Mouse (Mus musculus) limb, embryonic 13.5 days (tissue): ENCODE results near the gene Abca1. TPM values are rescaled to one million over a fixed set of nuclear protein-coding genes. Genes with fewer than 3 reads are reported as not detected.

ENCODE experiments used
- ATAC-seq: fragments of 200-750 bp; cut with Nextera tagmentation; 2 replicates; pipeline ENCODE4 v1.8.0; 2017; ENCODE audit warnings: low read depth, moderate number of reproducible peaks, moderate TSS enrichment; ENCODE audit not compliant: low FRiP score
- H3K27ac ChIP-seq: fragments of 300-500 bp; sonication (generic); 2 replicates; pipeline ENCODE4 v1.5.1; 2015; ENCODE audit warnings: inconsistent platforms, mild to moderate bottlenecking, moderate library complexity
- H3K27me3 ChIP-seq: fragments of 300-500 bp; sonication (generic); 2 replicates; pipeline ENCODE4 v1.6.1; 2015; ENCODE audit warnings: mild to moderate bottlenecking, inconsistent platforms
- H3K36me3 ChIP-seq: fragments of 300-500 bp; sonication (generic); 2 replicates; pipeline ENCODE4 v1.6.1; 2015; ENCODE audit warnings: inconsistent platforms, mild to moderate bottlenecking, moderate library complexity
- H3K4me1 ChIP-seq: fragments of 300-500 bp; sonication (generic); 2 replicates; pipeline ENCODE4 v1.6.1; 2015; ENCODE audit warnings: inconsistent platforms
- H3K4me2 ChIP-seq: fragments of 300-500 bp; sonication (generic); replicated peaks from 2 replicates; pipeline ENCODE4 v1.6.1; 2015; ENCODE audit warnings: inconsistent platforms, mild to moderate bottlenecking, moderate library complexity
- H3K4me3 ChIP-seq: fragments of 300-500 bp; sonication (generic); 2 replicates; pipeline ENCODE4 v1.5.1; 2015; ENCODE audit warnings: moderate library complexity, mild to moderate bottlenecking, inconsistent platforms
- H3K9ac ChIP-seq: fragments of 300-500 bp; sonication (generic); 2 replicates; pipeline ENCODE4 v1.6.1; 2015; ENCODE audit warnings: mild to moderate bottlenecking, inconsistent platforms
- H3K9me3 ChIP-seq: fragments of 300-500 bp; sonication (generic); 2 replicates; pipeline ENCODE4 v1.6.1; 2016; ENCODE audit warnings: inconsistent platforms
- WGBS: fragments of 180-500 bp; shearing (Covaris S2); methylation state at CpG from one replicate; pipeline ENCODE4 v1.1.7; 2015; 5-methylcytosine and 5-hydroxymethylcytosine counted together
- polyA plus RNA-seq: library from polyadenylated mRNA; unstranded; fragments of >200 nt; fragmentation: Nextera tagmentation; extraction: Ambion mirVana; gene quantifications from 2 replicates; pipeline ENCODE4 v1.2.1, GENCODE M21; 2015

Abca1 gene
- polyA plus RNA-seq, 1 experiment from 2014 or later = 7.8 TPM

DNA sequence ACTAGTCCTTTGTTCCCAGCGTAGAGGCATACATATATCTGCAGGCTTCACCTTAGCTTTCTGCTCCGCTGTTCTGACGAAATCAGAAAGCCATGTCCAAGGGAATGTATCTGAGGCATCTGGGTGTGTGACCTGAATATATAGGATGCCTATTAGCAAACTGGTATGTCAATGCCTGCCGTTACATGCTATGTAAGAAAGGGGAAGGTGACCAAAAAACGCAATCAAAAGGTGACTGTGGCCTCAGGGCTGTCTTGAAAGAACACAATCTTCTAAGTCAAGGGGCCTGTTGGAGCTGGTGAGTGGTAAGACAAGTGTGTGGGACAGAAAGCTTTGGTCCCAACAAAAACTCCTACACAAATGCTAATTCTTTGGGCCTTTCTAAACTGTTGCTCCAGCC lies 28.2 kb downstream of the Abca1 start:
- no peak overlapping the region for H3K9ac ChIP-seq
- no peak for ATAC-seq
- H3K4me2 ChIP-seq = no peak overlapping the region
- no peak overlapping the region for H3K4me3 ChIP-seq
- H3K4me1 ChIP-seq = no peaks in the 10 kb centered on the region
- peaks cover 56% of the 10 kb centered on the region for H3K36me3 ChIP-seq
- no peak overlapping the region for H3K27ac ChIP-seq
- no peaks in the 10 kb centered on the region for H3K27me3 ChIP-seq
- WGBS = 86% methylated on average over 5 of the region's 5 CpGs
- peaks cover 5% of the 10 kb centered on the region for H3K9me3 ChIP-seq

DNA sequence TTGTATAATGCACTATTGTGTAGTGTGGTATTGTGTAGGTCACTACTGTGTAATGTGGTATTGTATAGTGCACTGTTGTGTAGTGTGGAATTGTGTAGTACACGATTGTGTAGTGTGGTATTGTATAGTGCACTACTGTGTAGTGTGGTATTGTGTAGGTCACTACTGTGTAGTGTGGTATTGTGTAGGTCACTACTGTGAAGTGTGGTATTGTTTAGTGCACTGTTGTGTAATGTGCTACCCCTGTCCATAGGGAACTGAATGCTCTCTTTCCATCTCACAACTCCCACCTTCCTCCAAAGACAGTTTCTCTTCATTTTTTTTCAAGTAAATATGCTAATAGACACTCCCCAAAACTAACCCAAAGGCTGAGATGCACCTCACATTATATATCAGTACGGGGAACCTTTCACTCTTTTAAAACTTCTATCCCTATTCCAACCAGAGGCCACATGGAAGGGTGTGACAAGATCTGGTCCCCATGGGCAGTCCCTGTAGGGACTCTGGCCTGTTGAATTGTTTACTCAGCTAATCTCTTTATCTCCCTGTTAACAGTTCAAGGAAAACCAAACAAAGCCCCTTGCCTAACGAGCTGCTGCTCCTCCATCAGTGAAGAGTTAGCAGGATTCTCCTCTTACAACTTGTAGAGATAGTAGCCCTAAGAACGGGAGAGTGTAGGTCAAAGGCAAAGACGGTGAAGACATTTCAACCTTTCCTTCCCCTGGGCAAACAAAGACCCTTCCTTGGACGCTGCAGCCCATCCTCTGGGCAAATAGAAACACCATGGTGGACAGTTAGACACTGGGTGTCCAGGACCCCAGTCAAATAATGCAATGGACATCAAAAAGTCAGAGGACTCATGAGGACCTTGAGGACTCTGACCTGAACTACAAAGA lies 28.8 kb downstream of the Abca1 start:
- Histone ChIP-seq H3K4me1 (no peaks in the 10 kb centered on the region), H3K27me3 (no peaks in the 10 kb centered on the region), H3K36me3 (peaks cover 63% of the 10 kb centered on the region), H3K9ac (no peak overlapping the region), H3K9me3 (peaks cover 7% of the 10 kb centered on the region), H3K4me3 (no peak overlapping the region), H3K27ac (no peak overlapping the region), H3K4me2 (no peak overlapping the region)
- WGBS = 49% methylated on average over 6 of the region's 6 CpGs
- ATAC-seq = no peak

DNA sequence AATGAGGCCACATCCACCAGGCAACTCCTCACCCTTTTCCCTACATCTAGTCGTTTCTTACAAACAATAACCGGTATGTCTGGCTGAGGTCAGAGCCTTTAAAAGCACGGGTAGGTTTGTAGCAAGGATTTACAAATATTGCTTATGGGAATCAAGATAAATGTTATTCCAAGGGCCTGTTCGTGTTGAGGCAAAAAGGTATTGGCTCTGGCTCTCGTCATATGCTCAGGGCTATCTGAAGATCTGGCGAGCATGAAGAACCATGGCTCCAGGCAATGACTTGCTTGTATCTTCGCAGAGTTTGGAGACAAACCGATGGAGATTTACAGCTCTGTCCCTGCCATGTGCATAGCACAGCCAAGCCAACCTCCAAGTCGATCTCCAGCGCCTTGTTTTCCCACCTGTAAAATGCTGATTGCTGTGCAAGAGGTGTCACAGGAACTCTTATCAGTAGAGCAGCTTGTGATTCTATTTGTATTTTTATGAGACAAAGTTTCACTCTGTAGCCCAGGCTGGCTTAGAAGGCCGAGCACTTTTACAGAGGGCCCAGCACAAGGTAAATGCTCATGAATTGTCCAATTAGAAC lies 29.9 kb downstream of the Abca1 start:
- peaks cover 7% of the 10 kb centered on the region for H3K9me3 ChIP-seq
- H3K4me2 ChIP-seq = no peak overlapping the region
- 84% methylated on average over 11 of the region's 11 CpGs for WGBS
- no peak overlapping the region for H3K9ac ChIP-seq
- peaks cover 72% of the 10 kb centered on the region for H3K36me3 ChIP-seq
- ATAC-seq = no peak
- H3K27ac ChIP-seq = no peak overlapping the region
- H3K27me3 ChIP-seq = no peaks in the 10 kb centered on the region
- no peak overlapping the region for H3K4me3 ChIP-seq
- H3K4me1 ChIP-seq = no peaks in the 10 kb centered on the region

DNA sequence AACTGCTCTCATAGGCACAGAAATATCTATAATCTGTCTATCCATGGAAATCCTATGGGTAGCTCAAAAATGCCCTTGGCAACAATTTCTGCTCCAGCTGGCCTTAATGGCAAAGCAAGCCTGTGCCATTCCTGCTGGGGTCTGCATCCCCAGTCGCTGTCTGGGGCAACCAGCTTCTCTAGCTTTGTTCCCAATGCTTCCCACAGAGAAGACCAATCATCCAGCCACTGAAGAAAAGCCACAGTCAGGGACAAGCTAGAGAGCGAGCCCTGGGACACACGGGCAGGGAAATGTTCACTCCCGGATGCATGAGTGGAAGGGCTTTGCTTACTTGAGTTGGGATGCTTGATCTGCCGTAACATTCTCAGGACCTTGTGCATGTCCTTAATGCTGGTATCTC lies 32.4 kb downstream of the Abca1 start:
- peaks cover 7% of the 10 kb centered on the region for H3K9me3 ChIP-seq
- no peak overlapping the region for H3K4me3 ChIP-seq
- peaks cover 3% of the 10 kb centered on the region; the same call in 1 of the 2 replicates for H3K4me1 ChIP-seq
- H3K9ac ChIP-seq = no peak overlapping the region
- H3K27me3 ChIP-seq = no peaks in the 10 kb centered on the region
- peaks cover 72% of the 10 kb centered on the region for H3K36me3 ChIP-seq
- no peak overlapping the region for H3K4me2 ChIP-seq
- 90% methylated on average over 5 of the region's 5 CpGs for WGBS
- no peak overlapping the region for H3K27ac ChIP-seq
- no peak for ATAC-seq

DNA sequence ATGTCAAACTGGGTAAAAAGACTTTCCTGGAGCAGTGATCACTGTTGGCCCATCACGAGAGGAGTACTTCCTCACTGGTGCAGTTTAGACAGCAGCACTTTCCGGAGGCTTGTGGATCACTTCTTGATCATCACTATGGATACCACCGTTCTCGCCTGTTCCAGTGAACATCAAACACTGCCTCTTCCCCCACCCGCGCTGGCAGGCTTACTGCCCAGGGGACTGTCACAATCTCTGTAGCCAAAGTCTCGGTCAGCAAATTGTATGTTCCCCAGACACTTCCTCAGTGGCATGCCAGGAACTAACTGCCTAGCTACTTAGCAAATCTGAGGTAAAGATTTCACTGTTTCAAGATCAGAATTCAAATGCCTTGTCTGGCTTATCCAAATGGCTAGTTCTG lies 32.9 kb downstream of the Abca1 start:
- Histone ChIP-seq H3K4me3 (no peak overlapping the region), H3K36me3 (peaks cover 67% of the 10 kb centered on the region), H3K27me3 (no peaks in the 10 kb centered on the region), H3K9ac (no peak overlapping the region), H3K4me1 (peaks cover 3% of the 10 kb centered on the region; the same call in 1 of the 2 replicates), H3K27ac (no peak overlapping the region), H3K4me2 (no peak overlapping the region), H3K9me3 (peaks cover 7% of the 10 kb centered on the region)
- 96% methylated on average over 7 of the region's 7 CpGs for WGBS
- ATAC-seq = no peak

DNA sequence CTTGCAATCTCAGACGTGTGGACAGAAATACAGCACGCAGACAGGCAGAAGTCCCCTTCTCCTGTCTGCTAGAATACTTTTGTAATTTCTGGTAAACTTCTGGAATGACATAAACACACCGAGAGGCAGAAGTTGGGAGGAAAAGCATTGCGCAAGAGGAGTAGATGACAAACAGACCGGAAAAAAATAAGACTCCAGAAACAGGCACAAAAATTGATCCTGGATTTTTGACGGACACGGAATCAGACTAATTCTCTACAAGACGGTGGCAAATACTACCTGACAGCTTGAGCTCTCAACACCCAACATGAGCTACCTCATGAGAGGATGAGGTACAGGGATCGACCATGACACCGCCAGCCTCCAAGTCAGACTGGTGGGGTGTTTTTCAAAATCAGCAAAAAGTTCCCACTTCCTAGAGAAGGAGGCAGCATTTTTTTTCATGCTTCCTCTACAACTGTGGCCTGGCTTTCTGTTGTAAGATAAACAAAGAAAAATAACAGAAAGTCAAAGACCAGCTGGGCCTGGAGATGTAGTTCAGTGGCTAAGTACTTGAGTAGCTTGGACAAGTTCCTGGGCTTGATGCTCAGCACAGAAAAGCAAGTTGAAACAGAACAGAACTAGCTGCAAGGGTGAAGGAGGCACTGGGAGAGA lies 34.7 kb downstream of the Abca1 start:
- Histone ChIP-seq H3K4me3 (no peak overlapping the region), H3K4me2 (no peak overlapping the region), H3K4me1 (peaks cover 3% of the 10 kb centered on the region; the same call in 1 of the 2 replicates), H3K36me3 (peaks cover 53% of the 10 kb centered on the region), H3K27me3 (no peaks in the 10 kb centered on the region), H3K27ac (no peak overlapping the region), H3K9ac (no peak overlapping the region), H3K9me3 (peaks cover 7% of the 10 kb centered on the region)
- 91% methylated on average over 10 of the region's 10 CpGs for WGBS
- ATAC-seq = no peak

DNA sequence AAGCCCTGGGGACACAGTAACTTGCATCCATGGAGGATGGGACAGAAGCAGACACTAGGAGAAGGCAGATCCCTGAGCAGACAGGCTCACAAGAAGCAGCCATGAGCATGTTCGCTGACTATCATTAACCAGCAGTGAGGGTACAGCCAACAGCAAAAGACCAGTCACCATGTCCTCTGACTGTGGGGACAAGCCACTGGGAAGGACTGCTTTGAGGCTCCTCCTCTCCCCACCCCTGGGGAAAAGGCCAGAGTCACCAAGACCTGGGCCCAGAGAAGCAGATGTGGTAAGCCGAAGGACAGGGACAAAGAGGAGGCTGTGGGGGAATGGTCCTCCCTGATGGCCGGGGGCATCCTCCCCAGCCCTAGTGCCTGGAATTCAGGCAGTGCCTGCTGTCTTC lies 37.4 kb downstream of the Abca1 start:
- WGBS = 81% methylated on average over 3 of the region's 3 CpGs
- no peaks in the 10 kb centered on the region for H3K27me3 ChIP-seq
- no peak overlapping the region for H3K9ac ChIP-seq
- no peak overlapping the region for H3K27ac ChIP-seq
- H3K4me1 ChIP-seq = peaks cover 3% of the 10 kb centered on the region; the same call in 1 of the 2 replicates
- H3K4me2 ChIP-seq = no peak overlapping the region
- H3K9me3 ChIP-seq = peaks cover 7% of the 10 kb centered on the region
- no peak overlapping the region for H3K4me3 ChIP-seq
- no peak for ATAC-seq
- peaks cover 28% of the 10 kb centered on the region for H3K36me3 ChIP-seq

DNA sequence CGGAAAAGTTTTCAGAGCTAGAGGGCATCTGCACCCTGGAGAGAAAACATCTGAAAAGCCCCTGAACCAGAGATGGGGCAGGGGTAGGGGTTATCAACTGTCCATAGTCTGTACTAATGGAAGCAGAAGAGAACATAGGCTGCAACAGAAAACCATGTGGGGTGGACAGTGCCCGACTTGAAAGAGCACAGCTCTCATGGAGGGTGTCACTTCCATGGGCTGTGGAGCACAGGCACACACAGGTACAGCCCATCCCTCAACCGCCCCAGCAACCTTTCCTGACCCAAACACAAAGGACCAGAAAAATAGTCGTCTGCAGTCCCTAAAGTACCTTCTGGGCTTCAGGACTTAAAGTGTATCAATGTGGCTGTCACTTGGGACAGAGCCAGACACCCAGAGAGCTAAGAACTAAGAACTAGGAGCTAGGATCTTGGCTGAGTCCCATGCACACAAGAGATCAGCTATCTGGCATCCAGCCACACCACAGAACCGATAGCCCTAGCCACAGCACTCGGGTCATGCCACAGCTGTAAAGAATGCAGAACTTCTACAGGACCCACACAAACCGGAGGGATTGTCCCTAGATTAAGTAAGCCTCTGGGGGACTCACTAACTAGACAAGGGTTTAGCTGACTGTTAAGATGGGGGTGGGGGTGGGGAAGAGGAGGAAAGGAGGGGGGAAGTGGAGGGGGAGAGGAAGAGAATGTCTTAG lies 38.0 kb downstream of the Abca1 start:
- peaks cover 4% of the 10 kb centered on the region for H3K9me3 ChIP-seq
- 60% methylated on average over 7 of the region's 7 CpGs for WGBS
- H3K27ac ChIP-seq = no peak overlapping the region
- ATAC-seq = no peak
- H3K36me3 ChIP-seq = peaks cover 22% of the 10 kb centered on the region
- no peak overlapping the region for H3K9ac ChIP-seq
- peaks cover 3% of the 10 kb centered on the region; the same call in 1 of the 2 replicates for H3K4me1 ChIP-seq
- no peak overlapping the region for H3K4me2 ChIP-seq
- H3K27me3 ChIP-seq = no peaks in the 10 kb centered on the region
- no peak overlapping the region for H3K4me3 ChIP-seq

DNA sequence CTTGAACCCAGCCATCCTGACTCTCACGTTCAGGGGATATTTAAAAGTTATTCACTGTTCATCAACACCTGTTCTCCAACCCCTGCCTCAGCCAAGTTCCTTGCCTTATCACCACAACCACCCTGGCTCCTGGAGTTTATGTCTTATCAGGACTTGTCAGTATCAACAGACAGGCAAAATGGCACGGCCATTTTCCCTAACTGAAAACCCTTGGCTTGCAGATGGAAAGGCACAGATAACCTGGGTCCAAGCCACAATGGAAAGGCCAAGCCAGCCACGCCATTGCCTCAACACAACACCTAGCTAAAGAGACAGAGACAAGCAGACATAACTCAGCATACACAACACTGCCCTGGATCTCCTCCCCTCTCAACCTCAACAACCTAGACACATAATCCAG lies 38.6 kb downstream of the Abca1 start:
- Histone ChIP-seq H3K9ac (no peak overlapping the region), H3K4me1 (peaks cover 8% of the 10 kb centered on the region; the same call in 1 of the 2 replicates), H3K27me3 (no peaks in the 10 kb centered on the region), H3K27ac (no peak overlapping the region), H3K4me3 (no peak overlapping the region), H3K4me2 (no peak overlapping the region), H3K9me3 (no peaks in the 10 kb centered on the region), H3K36me3 (peaks cover 16% of the 10 kb centered on the region)
- no peak for ATAC-seq
- WGBS = 83% methylated on average over 3 of the region's 3 CpGs

DNA sequence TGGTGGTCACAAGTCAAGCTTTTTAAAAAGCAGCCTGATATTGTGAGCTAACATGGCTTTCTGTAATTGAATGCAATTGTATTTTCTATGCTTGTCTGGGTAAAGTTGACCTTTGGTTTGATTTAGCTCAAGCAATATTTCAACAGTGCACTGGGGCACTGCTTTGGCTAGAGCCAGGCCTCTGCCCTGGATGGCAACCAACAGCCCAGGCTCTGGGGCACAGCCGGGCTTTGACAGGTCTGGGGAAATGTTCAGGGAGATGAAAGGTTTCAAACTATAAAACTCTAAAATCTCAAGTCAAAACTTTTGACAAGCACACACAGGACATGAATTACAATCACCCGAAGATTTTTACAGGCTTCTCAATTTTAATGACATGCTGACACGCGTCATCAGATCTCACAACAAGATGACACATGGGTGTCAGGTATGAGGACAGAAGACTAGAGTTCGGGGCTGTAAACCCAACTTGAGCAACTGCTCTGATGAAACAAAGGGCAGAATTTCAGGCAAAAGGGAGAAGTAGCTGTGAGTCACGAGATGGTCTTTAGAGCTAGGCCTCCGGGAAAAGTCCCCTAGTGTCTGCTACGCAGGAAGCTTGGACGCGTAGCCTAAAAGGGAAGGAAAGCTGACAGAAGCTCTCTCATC lies 39.5 kb downstream of the Abca1 start:
- H3K4me3 ChIP-seq = no peak overlapping the region
- 77% methylated on average over 10 of the region's 10 CpGs for WGBS
- no peak for ATAC-seq
- H3K36me3 ChIP-seq = peaks cover 9% of the 10 kb centered on the region
- H3K9me3 ChIP-seq = no peaks in the 10 kb centered on the region
- peaks cover 14% of the 10 kb centered on the region for H3K4me1 ChIP-seq
- no peak overlapping the region for H3K27ac ChIP-seq
- H3K4me2 ChIP-seq = no peak overlapping the region
- no peak overlapping the region for H3K9ac ChIP-seq
- H3K27me3 ChIP-seq = no peaks in the 10 kb centered on the region

DNA sequence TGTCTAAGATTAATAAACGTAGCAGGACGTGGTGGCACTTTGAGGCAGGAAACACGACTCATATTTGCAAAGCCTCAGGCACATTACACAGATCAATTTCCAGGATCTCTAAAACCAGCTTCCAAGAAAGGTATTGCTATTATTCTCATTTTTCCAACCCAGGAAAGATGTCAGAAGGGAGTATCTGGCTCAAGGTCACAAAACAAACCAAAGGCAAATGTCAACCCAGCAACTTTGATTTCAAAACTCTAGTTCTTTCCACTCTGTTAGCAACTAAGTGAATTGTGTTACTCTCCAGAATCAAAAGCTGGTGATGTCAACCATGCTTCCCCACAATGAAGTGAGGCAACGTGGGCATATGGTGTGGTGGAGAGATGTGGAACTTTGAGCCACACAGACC lies 41.1 kb downstream of the Abca1 start:
- Histone ChIP-seq H3K9me3 (no peaks in the 10 kb centered on the region), H3K4me1 (peaks cover 17% of the 10 kb centered on the region), H3K27me3 (no peaks in the 10 kb centered on the region), H3K4me2 (no peak overlapping the region), H3K9ac (no peak overlapping the region), H3K4me3 (no peak overlapping the region), H3K27ac (no peak overlapping the region), H3K36me3 (peaks cover 7% of the 10 kb centered on the region; the same call in 1 of the 2 replicates)
- no peak for ATAC-seq
- WGBS = 62% methylated on average over 4 of the region's 4 CpGs
